ENCODE assay signal across 21 mouse cellular contexts in the genomic region with DNA sequence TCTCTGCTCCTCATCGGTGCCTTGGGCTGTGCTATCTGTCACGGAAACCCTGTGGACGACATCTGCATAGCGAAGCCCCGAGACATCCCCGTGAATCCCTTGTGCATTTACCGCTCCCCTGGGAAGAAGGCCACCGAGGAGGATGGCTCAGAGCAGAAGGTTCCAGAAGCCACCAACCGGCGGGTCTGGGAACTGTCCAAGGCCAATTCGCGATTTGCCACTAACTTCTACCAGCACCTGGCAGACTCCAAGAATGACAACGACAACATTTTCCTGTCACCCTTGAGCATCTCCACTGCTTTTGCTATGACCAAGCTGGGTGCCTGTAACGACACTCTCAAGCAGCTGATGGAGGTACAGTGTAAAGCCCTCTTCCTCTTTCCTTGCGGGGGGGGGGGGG. TPM values are rescaled to one million over a fixed set of nuclear protein-coding genes. Genes with fewer than 3 reads are reported as not detected.
DNase-seq lines count a peak whose midpoint lies in the region; ATAC-seq and TF ChIP-seq lines count a peak whose summit lies in the region.
"Had no signal": no experiment of that assay in that cellular context is flagged by ENCODE, and none has a peak within 500 bp of the region (broad histone marks: within the 10 kb centered on the region; RNA-seq: fewer than 3 reads in every experiment).

No protein-coding gene starts in this region.

- H3K36me3 ChIP-seq in erythroblast, embryonic 14.5 days (ENCODE audit: control insufficient read depth): peaks cover 5% of the 10 kb centered on the region; the same call in 1 of the 2 replicates
- H3K36me3 ChIP-seq in liver, embryonic 14.5 days (replicated peaks; ENCODE audit: control insufficient read depth, insufficient read depth, low read depth): no peaks in the 10 kb centered on the region
- H3K36me3 ChIP-seq in kidney, embryonic 15.5 days: no peaks in the 10 kb centered on the region
- H3K36me3 ChIP-seq in hindbrain, embryonic 13.5 days: no peaks in the 10 kb centered on the region
- H3K36me3 ChIP-seq: embryonic facial prominence, embryonic 12.5 days; forebrain, embryonic 15.5 days; heart, embryonic 15.5 days; hindbrain, embryonic 10.5 days; intestine, embryonic 15.5 days had no signal

- no peak for ATAC-seq in erythroblast, adult 5-6 weeks (replicated peaks; ENCODE audit: low FRiP score, poor library complexity, severe bottlenecking)
- no peak for ATAC-seq in liver, embryonic 14.5 days (ENCODE audit: insufficient read depth)
- ATAC-seq in kidney, embryonic 15.5 days (replicated peaks; ENCODE audit: low FRiP score): no peak
- no peak for ATAC-seq in hindbrain, embryonic 13.5 days (ENCODE audit: low FRiP score)
- ATAC-seq: activated CD4-positive, CD25-positive, alpha-beta regulatory T cell, adult 4 months; forebrain, embryonic 15.5 days; hindbrain, embryonic 16.5 days; intestine, embryonic 15.5 days had no signal

- DNase-seq in A20 (ENCODE audit: low read depth, low spot score) (peak; percentile 44), ZHBTc4 (ENCODE audit: low read depth, low spot score) (peak; percentile 51)
- DNase-seq in liver, embryonic 14.5 days (ENCODE audit: low read depth in 3 of 3, low spot score in 3 of 3): no peak
- no peak for DNase-seq in kidney, postnatal 25 days
- DNase-seq: adrenal gland, postnatal 14 days; cerebellum, adult 11-12 months; cerebellum, adult 9-10 months; cerebellum, postnatal 25 days; heart, adult 2 months had no signal

- H3K27ac ChIP-seq in liver, embryonic 14.5 days: no peak overlapping the region
- no peak overlapping the region for H3K27ac ChIP-seq in kidney, embryonic 15.5 days
- H3K27ac ChIP-seq in hindbrain, embryonic 13.5 days: no peak overlapping the region
- H3K27ac ChIP-seq: embryonic facial prominence, embryonic 12.5 days; forebrain, embryonic 15.5 days; heart, adult 2 months; heart, embryonic 15.5 days; hindbrain, embryonic 10.5 days; intestine, embryonic 15.5 days had no signal

- no peak overlapping the region for H3K9ac ChIP-seq in liver, embryonic 14.5 days (replicated peaks)
- no peak overlapping the region for H3K9ac ChIP-seq in kidney, embryonic 15.5 days
- no peak overlapping the region for H3K9ac ChIP-seq in hindbrain, embryonic 13.5 days
- H3K9ac ChIP-seq: embryonic facial prominence, embryonic 12.5 days; forebrain, embryonic 15.5 days; heart, embryonic 15.5 days; intestine, embryonic 15.5 days had no signal

- no peak for TF ChIP-seq EP300 in liver, embryonic 14.5 days (IDR thresholded peaks at IDR 0.05; ENCODE audit: low read depth)

- no peaks in the 10 kb centered on the region for H3K9me3 ChIP-seq in erythroblast, embryonic 14.5 days (ENCODE audit: control insufficient read depth, low read length)
- H3K9me3 ChIP-seq in liver, embryonic 14.5 days (ENCODE audit: control insufficient read depth, low read length): no peaks in the 10 kb centered on the region
- H3K9me3 ChIP-seq in kidney, embryonic 15.5 days (replicated peaks): no peaks in the 10 kb centered on the region
- no peaks in the 10 kb centered on the region for H3K9me3 ChIP-seq in hindbrain, embryonic 13.5 days
- H3K9me3 ChIP-seq: embryonic facial prominence, embryonic 12.5 days; forebrain, embryonic 15.5 days; heart, embryonic 15.5 days; hindbrain, embryonic 10.5 days; intestine, embryonic 15.5 days had no signal

- H3K4me1 ChIP-seq in erythroblast, embryonic 14.5 days (ENCODE audit: control insufficient read depth): no peaks in the 10 kb centered on the region
- peaks cover 0 to 5% of the 10 kb centered on the region in 2 experiments; a peak in 2 of 4 replicates for H3K4me1 ChIP-seq in liver, embryonic 14.5 days (replicated peaks; ENCODE audit: control insufficient read depth in 2 of 2, insufficient read depth in 2 of 2, low read length in 1 of 2)
- H3K4me1 ChIP-seq in kidney, embryonic 15.5 days: no peaks in the 10 kb centered on the region
- H3K4me1 ChIP-seq in hindbrain, embryonic 13.5 days (replicated peaks): no peaks in the 10 kb centered on the region
- H3K4me1 ChIP-seq: embryonic facial prominence, embryonic 12.5 days; forebrain, embryonic 15.5 days; heart, embryonic 15.5 days; hindbrain, embryonic 10.5 days; intestine, embryonic 15.5 days had no signal

- WGBS in liver, embryonic 14.5 days (ENCODE audit: insufficient replicate concordance): 78% methylated on average over 14 of the region's 15 CpGs
- 91% methylated on average over 15 of the region's 15 CpGs for WGBS in kidney, embryonic 15.5 days
- WGBS in hindbrain, embryonic 13.5 days: 87% methylated on average over 14 of the region's 15 CpGs

- peak overlapping the region; percentile 53 for H3K4me3 ChIP-seq in erythroblast, embryonic 14.5 days (replicated peaks)
- H3K4me3 ChIP-seq in liver, embryonic 14.5 days (ENCODE audit: insufficient read depth in 1 of 2, low read depth in 2 of 2, low read length in 2 of 2): peak overlapping the region; percentile 1 to 36; a peak in 3 of 4 replicates
- no peak overlapping the region for H3K4me3 ChIP-seq in kidney, embryonic 15.5 days (replicated peaks)
- H3K4me3 ChIP-seq in hindbrain, embryonic 13.5 days: no peak overlapping the region
- H3K4me3 ChIP-seq: embryonic facial prominence, embryonic 12.5 days; forebrain, embryonic 15.5 days; heart, adult 2 months; heart, embryonic 15.5 days; hindbrain, embryonic 10.5 days; intestine, embryonic 15.5 days had no signal

- no peak for TF ChIP-seq CTCF in liver, embryonic 14.5 days (IDR thresholded peaks at IDR 0.05; ENCODE audit: low read depth)

- peak overlapping the region; percentile 46 for H3K4me2 ChIP-seq in liver, embryonic 14.5 days (ENCODE audit: low read depth)
- H3K4me2 ChIP-seq in kidney, embryonic 15.5 days: no peak overlapping the region
- no peak overlapping the region for H3K4me2 ChIP-seq in hindbrain, embryonic 13.5 days
- H3K4me2 ChIP-seq: embryonic facial prominence, embryonic 12.5 days; forebrain, embryonic 15.5 days; heart, embryonic 11.5 days; heart, embryonic 15.5 days; intestine, embryonic 15.5 days had no signal

- H3K27me3 ChIP-seq in erythroblast, embryonic 14.5 days (ENCODE audit: control insufficient read depth): peaks cover 4% of the 10 kb centered on the region; the same call in 1 of the 2 replicates
- no peaks in the 10 kb centered on the region for H3K27me3 ChIP-seq in liver, embryonic 14.5 days (ENCODE audit: control insufficient read depth, insufficient read depth, low read length)
- no peaks in the 10 kb centered on the region for H3K27me3 ChIP-seq in kidney, embryonic 15.5 days
- H3K27me3 ChIP-seq in hindbrain, embryonic 13.5 days: no peaks in the 10 kb centered on the region
- H3K27me3 ChIP-seq: embryonic facial prominence, embryonic 12.5 days; forebrain, embryonic 15.5 days; heart, embryonic 15.5 days; intestine, embryonic 15.5 days had no signal

RNA-seq across cellular contexts. Expression of a gene that starts 11.0 kb away (rescaled TPM):
- polyA plus RNA-seq in erythroblast, embryonic 14.5 days (2012): 1.0 and 2.2 TPM in 2 replicates
- 1.5 TPM in 1 of 2 replicates, not detected in the other for total RNA-seq in erythroblast, adult 5-6 weeks (2015; ENCODE audit: low replicate concordance)
- 0.34 and 0.42 TPM in 2 replicates for total RNA-seq in erythroblast, adult 5-6 weeks (2017; ENCODE audit: low replicate concordance)
- polyA plus RNA-seq in liver, embryonic 14.5 days (2012; rRNA removed): 224 and 309 TPM in 2 replicates
- 511 and 546 TPM in 2 replicates for polyA plus RNA-seq in liver, embryonic 14.5 days (2014; fragmentation: Nextera tagmentation; extraction: Ambion mirVana)
- polyA plus RNA-seq in kidney, embryonic 15.5 days (2015; fragmentation: Nextera tagmentation; extraction: Ambion mirVana): 3.1 and 6.8 TPM in 2 replicates
- 3.7 and 3.9 TPM in 2 replicates for polyA plus RNA-seq in hindbrain, embryonic 13.5 days (2015; fragmentation: Nextera tagmentation; extraction: Ambion mirVana)

RNA-seq across cellular contexts. Expression of a gene that starts 45.3 kb away (rescaled TPM):
- 0.01 TPM in 1 of 2 replicates, not detected in the other for polyA plus RNA-seq in erythroblast, embryonic 14.5 days (2012)
- total RNA-seq in erythroblast, adult 5-6 weeks (2015; ENCODE audit: low replicate concordance): 1.3 and 2.9 TPM in 2 replicates
- total RNA-seq in erythroblast, adult 5-6 weeks (2017; ENCODE audit: low replicate concordance): 1.7 and 2.6 TPM in 2 replicates
- 0.49 and 0.73 TPM in 2 replicates for polyA plus RNA-seq in liver, embryonic 14.5 days (2012; rRNA removed)
- polyA plus RNA-seq in liver, embryonic 14.5 days (2014; fragmentation: Nextera tagmentation; extraction: Ambion mirVana): 1.8 TPM in 2 replicates
- 7.8 and 8.3 TPM in 2 replicates for polyA plus RNA-seq in kidney, embryonic 15.5 days (2015; fragmentation: Nextera tagmentation; extraction: Ambion mirVana)
- polyA plus RNA-seq in hindbrain, embryonic 13.5 days (2015; fragmentation: Nextera tagmentation; extraction: Ambion mirVana): 10.7 and 11.5 TPM in 2 replicates

Comparison
In these comparisons a context has a peak if more than half of its experiments do, and no peak if none do; other contexts are left out.
1. H3K4me3 ChIP-seq: peak in erythroblast, embryonic 14.5 days (single experiment) and liver, embryonic 14.5 days (2 of 2); none in kidney, embryonic 15.5 days (single experiment) and hindbrain, embryonic 13.5 days (single experiment).
2. DNase-seq: peak in A20 (single experiment) and ZHBTc4 (single experiment); none in liver, embryonic 14.5 days (0 of 3) and kidney, postnatal 25 days (0 of 2).
3. RNA of a gene that starts 11.0 kb away (polyA plus RNA-seq): 224 to 546 TPM in liver, embryonic 14.5 days; 3.1 to 6.8 TPM in kidney, embryonic 15.5 days, 3.7 to 3.9 TPM in hindbrain, embryonic 13.5 days and 1.0 to 2.2 TPM in erythroblast, embryonic 14.5 days; every median in the first group is over 10 times any median in the second.